Mouse (Mus musculus) C2C12 (cell line): ENCODE data around the gene Xpnpep3. TPM values are rescaled to one million over a fixed set of nuclear protein-coding genes. Genes with fewer than 3 reads are reported as not detected.
"Not testable (repeated sequence)": the region's sequence is repeated elsewhere in the genome, so short reads cannot be mapped to it uniquely, and the experiment has no call there.

ENCODE experiments used
- H3K27me3 ChIP-seq: one replicate; pipeline ENCODE4 v1.6.1; 2011; ENCODE audit not compliant: control insufficient read depth, insufficient read depth, insufficient read length
- H3K36me3 ChIP-seq: one replicate; pipeline ENCODE4 v1.6.1; 2011; ENCODE audit not compliant: control insufficient read depth, insufficient read depth
- H3K4me3 ChIP-seq: one replicate; pipeline ENCODE4 v1.5.1; 2011; ENCODE audit warnings: mild to moderate bottlenecking, control low read depth; ENCODE audit not compliant: poor library complexity, insufficient read depth, severe bottlenecking
- H3K79me2 ChIP-seq: one replicate; pipeline ENCODE4 v1.6.1; 2011; ENCODE audit not compliant: control insufficient read depth, insufficient read depth
- H3K79me3 ChIP-seq: one replicate; pipeline ENCODE4 v1.6.1; 2011; ENCODE audit warnings: low read depth, control low read depth
- H3ac ChIP-seq: one replicate; pipeline ENCODE3; 2011; ENCODE audit warnings: low read depth; ENCODE audit not compliant: control insufficient read depth, insufficient read length
- CEBPB ChIP-seq: IDR thresholded peaks from one replicate; pipeline ENCODE4 v1.6.1; 2011; ENCODE audit warnings: low read depth, mild to moderate bottlenecking, control low read depth, moderate library complexity
- CTCF ChIP-seq: IDR thresholded peaks from one replicate; pipeline ENCODE4 v1.5.1; 2011; ENCODE audit not compliant: control insufficient read depth, insufficient read depth, insufficient read length
- FOSL1 ChIP-seq: IDR thresholded peaks from one replicate; pipeline ENCODE4 v1.8.0; 2011; ENCODE audit warnings: mild to moderate bottlenecking, low read length; ENCODE audit not compliant: poor library complexity, insufficient read depth, severe bottlenecking
- MAX ChIP-seq: IDR thresholded peaks from one replicate; pipeline ENCODE4 v1.6.1; 2011; ENCODE audit warnings: mild to moderate bottlenecking, control low read depth
- MYOD1 ChIP-seq: IDR thresholded peaks from one replicate; pipeline ENCODE4 v1.6.1; 2011; ENCODE audit warnings: low read depth; ENCODE audit not compliant: control insufficient read depth, insufficient read length
- MYOG ChIP-seq: IDR thresholded peaks from one replicate; pipeline ENCODE4 v1.6.1; 2011; ENCODE audit not compliant: control insufficient read depth, insufficient read length; ENCODE audit errors: extremely low read depth
- USF1 ChIP-seq: IDR thresholded peaks from one replicate; pipeline ENCODE4 v1.6.1; 2011; ENCODE audit warnings: low read depth, mild to moderate bottlenecking, control low read depth, moderate library complexity
- polyA plus RNA-seq: library from polyadenylated mRNA; unstranded; fragments of >200 nt; fragmentation: generic; extraction: Trizol; gene quantifications from one replicate; pipeline ENCODE4 v1.2.1, GENCODE M21; 2012; ENCODE audit warnings: missing spikeins

Xpnpep3 gene
- polyA plus RNA-seq, 1 experiment, result 7.4 TPM

- H3K36me3 ChIP-seq, result peaks cover 46% of the 10 kb centered on the region
- no peak overlapping the region for H3ac ChIP-seq
- no peak overlapping the region for H3K4me3 ChIP-seq
- H3K27me3 ChIP-seq, result no peaks in the 10 kb centered on the region
- TF ChIP-seq MYOD1, result no peak
- TF ChIP-seq USF1, result peak; percentile 66
- TF ChIP-seq CTCF, result no peak
- no peak for TF ChIP-seq CEBPB
- TF ChIP-seq FOSL1, result no peak
- TF ChIP-seq MYOG, result no peak
- no peaks in the 10 kb centered on the region for H3K79me3 ChIP-seq
- H3K79me2 ChIP-seq, result peaks cover 8% of the 10 kb centered on the region
Measured at GRCm38 (mm10) chr15:81476597-81476996, 76.7 kb downstream of the Xpnpep3 start.

- H3K4me3 ChIP-seq, result no peak overlapping the region
- H3K79me3 ChIP-seq, result no peaks in the 10 kb centered on the region
- no peaks in the 10 kb centered on the region for H3K27me3 ChIP-seq
- H3ac ChIP-seq, result no peak overlapping the region
- H3K36me3 ChIP-seq, result peaks cover 15% of the 10 kb centered on the region
- no peaks in the 10 kb centered on the region for H3K79me2 ChIP-seq
- TF ChIP-seq CEBPB (no peak), MAX (no peak), MYOD1 (no peak), FOSL1 (no peak), MYOG (no peak), USF1 (no peak), CTCF (no peak)
Measured at GRCm38 (mm10) chr15:81479446-81480213, 79.7 kb downstream of the Xpnpep3 start.

GRCm38 (mm10) chr15:81480284-81480683 is 80.3 kb downstream of the Xpnpep3 start:
- not testable (repeated sequence) for H3K79me3 ChIP-seq, H3K4me3 ChIP-seq, H3ac ChIP-seq, H3K36me3 ChIP-seq, H3K79me2 ChIP-seq, H3K27me3 ChIP-seq

- Histone ChIP-seq H3ac (no peak overlapping the region), H3K36me3 (peaks cover 2% of the 10 kb centered on the region), H3K79me2 (no peaks in the 10 kb centered on the region), H3K27me3 (no peaks in the 10 kb centered on the region), H3K79me3 (no peaks in the 10 kb centered on the region), H3K4me3 (no peak overlapping the region)
- TF ChIP-seq USF1, result peak; percentile 74
- peak; percentile 6 for TF ChIP-seq MYOD1
- TF ChIP-seq CEBPB, result no peak
Measured at GRCm38 (mm10) chr15:81480977-81481379, 81.0 kb downstream of the Xpnpep3 start.

- Histone ChIP-seq H3ac (no peak overlapping the region), H3K27me3 (no peaks in the 10 kb centered on the region), H3K36me3 (no peaks in the 10 kb centered on the region), H3K4me3 (no peak overlapping the region), H3K79me2 (no peaks in the 10 kb centered on the region), H3K79me3 (no peaks in the 10 kb centered on the region)
- TF ChIP-seq MYOD1 (no peak), CTCF (no peak)
Measured at GRCm38 (mm10) chr15:81482966-81483365, 83.0 kb downstream of the Xpnpep3 start.

- H3ac ChIP-seq, result no peak overlapping the region
- no peak for TF ChIP-seq MAX
- no peak for TF ChIP-seq MYOD1
- no peak for TF ChIP-seq CEBPB
- TF ChIP-seq CTCF, result no peak
- TF ChIP-seq USF1, result no peak
- no peak for TF ChIP-seq FOSL1
- TF ChIP-seq MYOG, result no peak
- no peaks in the 10 kb centered on the region for H3K27me3 ChIP-seq
- H3K79me3 ChIP-seq, result no peaks in the 10 kb centered on the region
- no peaks in the 10 kb centered on the region for H3K79me2 ChIP-seq
- no peaks in the 10 kb centered on the region for H3K36me3 ChIP-seq
- no peak overlapping the region for H3K4me3 ChIP-seq
Measured at GRCm38 (mm10) chr15:81483691-81484090, 83.8 kb downstream of the Xpnpep3 start.
